Mouse (Mus musculus): ENCODE measurements around the gene Fbxl14. TPM values are rescaled to one million over a fixed set of nuclear protein-coding genes. Genes with fewer than 3 reads are reported as not detected.
"Not testable (repeated sequence)": the region's sequence is repeated elsewhere in the genome, so short reads cannot be mapped to it uniquely, and the experiment has no call there.

Gene Fbxl14
- polyA plus RNA-seq (2015; fragmentation: Nextera tagmentation; extraction: Ambion mirVana) = 2.8 and 3.1 TPM in 2 replicates

- ATAC-seq (ENCODE audit: low read depth) (peak; percentile 82), DNase-seq (no peak)
- Histone ChIP-seq H3K4me2 (peak within 1 kb of the TSS; percentile 96), H3K27ac (peak within 1 kb of the TSS; percentile 86), H3K4me3 (replicated peaks) (peak within 1 kb of the TSS; percentile 87), H3K36me3 (peaks cover 14% of the 10 kb centered on the region), H3K27me3 (no peaks in the 10 kb centered on the region), H3K9ac (peak within 1 kb of the TSS; percentile 83), H3K4me1 (replicated peaks) (peaks cover 64% of the 10 kb centered on the region), H3K9me3 (replicated peaks) (no peaks in the 10 kb centered on the region)
- under 1% methylated on average over 81 of the region's 101 CpGs for WGBS (ENCODE audit: insufficient replicate concordance)
Measured at GRCm38 (mm10) chr6:119479343-119479875, at the start of gene Fbxl14. TSS of gene Fbxl14 (plus strand) at chr6:119479668.

- Histone ChIP-seq H3K4me2 (no peak overlapping the region), H3K4me1 (replicated peaks) (no peaks in the 10 kb centered on the region), H3K9ac (no peak overlapping the region), H3K36me3 (no peaks in the 10 kb centered on the region), H3K4me3 (replicated peaks) (no peak overlapping the region), H3K9me3 (replicated peaks) (no peaks in the 10 kb centered on the region), H3K27ac (no peak overlapping the region), H3K27me3 (no peaks in the 10 kb centered on the region)
- no peak for ATAC-seq (ENCODE audit: low read depth)
- WGBS (ENCODE audit: insufficient replicate concordance) = 33% methylated on average over 2 of the region's 2 CpGs
- peak; percentile 23 for DNase-seq
Measured at GRCm38 (mm10) chr6:119430508-119430907, 49.0 kb upstream of the Fbxl14 start.

GRCm38 (mm10) chr6:119431751-119432324 lies 47.6 kb upstream of the Fbxl14 start:
- no peak for ATAC-seq (ENCODE audit: low read depth)
- H3K27ac ChIP-seq = no peak overlapping the region
- H3K9me3 ChIP-seq (replicated peaks) = no peaks in the 10 kb centered on the region
- H3K4me3 ChIP-seq (replicated peaks) = no peak overlapping the region
- no peak for DNase-seq
- no peaks in the 10 kb centered on the region for H3K27me3 ChIP-seq
- H3K36me3 ChIP-seq = no peaks in the 10 kb centered on the region
- no peaks in the 10 kb centered on the region for H3K4me1 ChIP-seq (replicated peaks)
- 69% methylated on average over 6 of the region's 6 CpGs for WGBS (ENCODE audit: insufficient replicate concordance)
- H3K9ac ChIP-seq = no peak overlapping the region
- no peak overlapping the region for H3K4me2 ChIP-seq

- Histone ChIP-seq H3K36me3 (no peaks in the 10 kb centered on the region), H3K4me3 (replicated peaks) (no peak overlapping the region), H3K9me3 (replicated peaks) (no peaks in the 10 kb centered on the region), H3K27ac (no peak overlapping the region), H3K9ac (no peak overlapping the region), H3K27me3 (no peaks in the 10 kb centered on the region), H3K4me1 (replicated peaks) (peaks cover 6% of the 10 kb centered on the region), H3K4me2 (no peak overlapping the region)
- no peak for DNase-seq
- WGBS (ENCODE audit: insufficient replicate concordance) = 55% methylated on average over 4 of the region's 4 CpGs
- peak; percentile 63; the same call in 1 of the 2 replicates for ATAC-seq (ENCODE audit: low read depth)
Measured at GRCm38 (mm10) chr6:119434394-119434793, 45.1 kb upstream of the Fbxl14 start.

- H3K9ac ChIP-seq = no peak overlapping the region
- H3K4me2 ChIP-seq = no peak overlapping the region
- no peak overlapping the region for H3K27ac ChIP-seq
- no peaks in the 10 kb centered on the region for H3K27me3 ChIP-seq
- DNase-seq (no peak), ATAC-seq (ENCODE audit: low read depth) (no peak)
- no peaks in the 10 kb centered on the region for H3K9me3 ChIP-seq (replicated peaks)
- H3K36me3 ChIP-seq = no peaks in the 10 kb centered on the region
- peaks cover 6% of the 10 kb centered on the region for H3K4me1 ChIP-seq (replicated peaks)
- 26% methylated on average over 8 of the region's 8 CpGs for WGBS (ENCODE audit: insufficient replicate concordance)
- no peak overlapping the region for H3K4me3 ChIP-seq (replicated peaks)
Measured at GRCm38 (mm10) chr6:119437894-119438761, 41.3 kb upstream of the Fbxl14 start.

GRCm38 (mm10) chr6:119442729-119443128 lies 36.7 kb upstream of the Fbxl14 start:
- H3K4me2 ChIP-seq; H3K27ac ChIP-seq; H3K9me3 ChIP-seq (replicated peaks); DNase-seq; ATAC-seq (ENCODE audit: low read depth); H3K9ac ChIP-seq; H3K36me3 ChIP-seq; H3K4me3 ChIP-seq (replicated peaks): not testable (repeated sequence)
- Histone ChIP-seq H3K4me1 (replicated peaks) (peaks cover 10% of the 10 kb centered on the region), H3K27me3 (peaks cover 18% of the 10 kb centered on the region)
- 62% methylated on average over 5 of the region's 5 CpGs for WGBS (ENCODE audit: insufficient replicate concordance)

GRCm38 (mm10) chr6:119443742-119444645 lies 35.5 kb upstream of the Fbxl14 start:
- H3K4me1 ChIP-seq (replicated peaks) = peaks cover 12% of the 10 kb centered on the region
- ATAC-seq (ENCODE audit: low read depth) = peak; percentile 28; the same call in 1 of the 2 replicates
- H3K4me3 ChIP-seq (replicated peaks) = no peak overlapping the region
- WGBS (ENCODE audit: insufficient replicate concordance) = 33% methylated on average over 12 of the region's 12 CpGs
- peaks cover 31% of the 10 kb centered on the region for H3K27me3 ChIP-seq
- H3K27ac ChIP-seq = no peak overlapping the region
- peak; percentile 44 for DNase-seq
- no peak overlapping the region for H3K9ac ChIP-seq
- H3K9me3 ChIP-seq (replicated peaks) = no peaks in the 10 kb centered on the region
- H3K4me2 ChIP-seq = peak overlapping the region; percentile 19
- H3K36me3 ChIP-seq = no peaks in the 10 kb centered on the region

- Histone ChIP-seq H3K4me1 (replicated peaks) (peaks cover 19% of the 10 kb centered on the region), H3K4me3 (replicated peaks) (no peak overlapping the region), H3K27ac (no peak overlapping the region), H3K9me3 (replicated peaks) (no peaks in the 10 kb centered on the region), H3K9ac (no peak overlapping the region), H3K27me3 (peaks cover 50% of the 10 kb centered on the region), H3K36me3 (no peaks in the 10 kb centered on the region), H3K4me2 (no peak overlapping the region)
- 45% methylated on average over 11 of the region's 11 CpGs for WGBS (ENCODE audit: insufficient replicate concordance)
- ATAC-seq (ENCODE audit: low read depth) = no peak
- no peak for DNase-seq
Measured at GRCm38 (mm10) chr6:119445671-119446607, 33.5 kb upstream of the Fbxl14 start.

GRCm38 (mm10) chr6:119448321-119449059 lies 31.0 kb upstream of the Fbxl14 start:
- Histone ChIP-seq H3K4me3 (replicated peaks) (peak overlapping the region; percentile 37), H3K27me3 (peaks cover 76% of the 10 kb centered on the region), H3K27ac (no peak overlapping the region), H3K4me2 (peak overlapping the region; percentile 60), H3K9ac (no peak overlapping the region), H3K36me3 (no peaks in the 10 kb centered on the region), H3K9me3 (replicated peaks) (no peaks in the 10 kb centered on the region), H3K4me1 (replicated peaks) (peaks cover 25% of the 10 kb centered on the region)
- 15% methylated on average over 18 of the region's 18 CpGs for WGBS (ENCODE audit: insufficient replicate concordance)
- no peak for DNase-seq
- peak; percentile 13; the same call in 1 of the 2 replicates for ATAC-seq (ENCODE audit: low read depth)

All from liver, embryonic 13.5 days (tissue).